Comparison of ENCODE assay signal across 20 mouse cellular contexts in the genomic region with DNA sequence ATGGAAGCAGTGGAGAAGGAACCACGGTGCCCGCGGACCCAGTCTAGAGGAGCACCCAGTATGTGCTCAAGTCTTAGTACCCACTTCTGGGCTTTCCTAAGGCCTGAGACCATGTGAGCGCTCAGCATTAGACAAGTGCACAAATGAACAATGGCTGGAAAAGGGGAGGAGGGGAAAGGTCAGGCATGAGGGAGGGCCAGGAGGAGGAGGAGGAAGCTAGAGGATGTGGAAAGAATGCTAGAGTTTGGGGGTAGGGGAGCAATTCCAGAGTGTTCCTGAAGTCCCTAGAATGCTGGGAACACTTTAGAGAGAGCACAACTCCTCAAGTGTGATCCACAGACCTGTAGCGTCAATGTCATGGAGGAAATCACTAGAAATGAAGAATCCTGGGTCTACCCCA. TPM values are rescaled to one million over a fixed set of nuclear protein-coding genes. Genes with fewer than 3 reads are reported as not detected.
"Had no signal": no experiment of that assay in that cellular context is flagged by ENCODE, and none has a peak within 500 bp of the region (broad histone marks: within the 10 kb centered on the region; RNA-seq: fewer than 3 reads in every experiment).

No protein-coding gene starts in this region.

- H3K9ac ChIP-seq: lung, embryonic 14.5 days; midbrain, embryonic 12.5 days; neural tube, embryonic 13.5 days; neural tube, embryonic 15.5 days had no signal

- H3K27me3 ChIP-seq: midbrain, embryonic 12.5 days; neural tube, embryonic 13.5 days; neural tube, embryonic 15.5 days had no signal

- DNase-seq: lung, adult 18-20 months; lung, embryonic 14.5 days; lung, postnatal 10 days; lung, postnatal 4 days; retina, postnatal 1 day; right cerebral cortex, adult 18-20 months; right cerebral cortex, postnatal 25 days; right cerebral cortex, postnatal 4 days; spleen, adult 18-20 months; thymus, adult 18-20 months; thymus, postnatal 14 days; thymus, postnatal 36 days had no signal

- H3K36me3 ChIP-seq: midbrain, embryonic 12.5 days; neural tube, embryonic 13.5 days; neural tube, embryonic 15.5 days had no signal

- H3K4me3 ChIP-seq: midbrain, embryonic 12.5 days; myocyte; neural tube, embryonic 13.5 days; neural tube, embryonic 15.5 days had no signal

- H3K27ac ChIP-seq: midbrain, embryonic 12.5 days; neural tube, embryonic 13.5 days; neural tube, embryonic 15.5 days had no signal

- H3K9me3 ChIP-seq: midbrain, embryonic 12.5 days; neural tube, embryonic 13.5 days; neural tube, embryonic 15.5 days had no signal

- ATAC-seq: midbrain, embryonic 16.5 days had no signal

- H3K4me2 ChIP-seq: lung, embryonic 14.5 days; midbrain, embryonic 12.5 days; neural tube, embryonic 13.5 days; neural tube, embryonic 15.5 days had no signal

RNA-seq across cellular contexts. Expression of gene Sstr3, which starts 20.3 kb away (rescaled TPM):
- total RNA-seq: megakaryocyte-erythroid progenitor cell, adult 5-6 weeks had no signal
- polyA plus RNA-seq: myocyte had no signal

RNA-seq across cellular contexts. Expression of gene Il2rb, which starts 29.1 kb away (rescaled TPM):
- polyA plus RNA-seq: midbrain, embryonic 12.5 days; neural tube, embryonic 11.5 days had no signal

RNA-seq across cellular contexts. Expression of gene Rac2, which starts 48.4 kb away (rescaled TPM):
- polyA plus RNA-seq: myocyte had no signal

RNA-seq across cellular contexts. Expression of gene Tmprss6, which starts 55.7 kb away (rescaled TPM):
- total RNA-seq: megakaryocyte, adult 5-6 weeks; megakaryocyte-erythroid progenitor cell, adult 5-6 weeks had no signal
- polyA plus RNA-seq: neural tube, embryonic 11.5 days had no signal
